Mouse (Mus musculus) MEL (cell line): ENCODE measurements around the gene Crlf3. TPM values are rescaled to one million over a fixed set of nuclear protein-coding genes. Genes with fewer than 3 reads are reported as not detected.

ENCODE experiments used
- DNase-seq: peaks from one replicate; pipeline ENCODE4 v3.0.0; 2011; ENCODE audit warnings: low read depth, low spot score
- H3K27ac ChIP-seq: 2 replicates; pipeline ENCODE4 v1.5.1; 2012; ENCODE audit warnings: low read depth, mild to moderate bottlenecking, control low read depth, low read length, moderate library complexity; ENCODE audit not compliant: control insufficient read depth
- H3K27me3 ChIP-seq, 2 experiments: fragments of 150-350 bp in 1 of 2; sonication (generic) in 1 of 2; 2 replicates each; pipeline ENCODE4 v1.6.1; 2012; ENCODE audit warnings: low read length in 2 of 2, mild to moderate bottlenecking in 2 of 2, improper control_type of control experiment in 1 of 2, moderate library complexity in 1 of 2; ENCODE audit not compliant: insufficient read depth in 2 of 2, control insufficient read depth in 1 of 2
- H3K36me3 ChIP-seq, 2 experiments: 2 replicates each; pipeline ENCODE4 v1.6.1; 2012 to 2014; ENCODE audit warnings: low read length in 2 of 2, improper control_type of control experiment in 1 of 2, inconsistent platforms in 1 of 2, mild to moderate bottlenecking in 1 of 2; ENCODE audit not compliant: insufficient read depth in 2 of 2, control insufficient read depth in 1 of 2
- H3K4me1 ChIP-seq, 2 experiments: fragments of 150-350 bp in 1 of 2; sonication (generic) in 1 of 2; 2 replicates each; pipeline ENCODE4 v1.6.1; 2012; ENCODE audit warnings: low read length in 2 of 2, improper control_type of control experiment in 1 of 2, mild to moderate bottlenecking in 1 of 2; ENCODE audit not compliant: insufficient read depth in 2 of 2, control insufficient read depth in 1 of 2
- H3K4me3 ChIP-seq, 2 experiments: fragments of 150-350 bp in 1 of 2; sonication (generic) in 1 of 2; 2 replicates each; pipeline ENCODE4 v1.5.1; 2012; ENCODE audit warnings: low read depth in 2 of 2, low read length in 2 of 2, mild to moderate bottlenecking in 2 of 2, moderate library complexity in 2 of 2, control low read depth in 1 of 2, improper control_type of control experiment in 1 of 2; ENCODE audit not compliant: control insufficient read depth in 1 of 2, insufficient read depth in 1 of 2
- H3K79me2 ChIP-seq: 2 replicates; pipeline ENCODE4 v1.6.1; 2012; ENCODE audit warnings: mild to moderate bottlenecking, low read length, moderate library complexity; ENCODE audit not compliant: control insufficient read depth, poor library complexity, insufficient read depth
- H3K9ac ChIP-seq: 2 replicates; pipeline ENCODE4 v1.6.1; 2012; ENCODE audit warnings: low read depth, mild to moderate bottlenecking, control low read depth, low read length, moderate library complexity; ENCODE audit not compliant: control insufficient read depth, poor library complexity, severe bottlenecking
- H3K9me3 ChIP-seq: fragments of 150-350 bp; sonication (generic); replicated peaks from 2 replicates; pipeline ENCODE4 v1.6.1; 2012; ENCODE audit warnings: mild to moderate bottlenecking, low read length, improper control_type of control experiment, moderate library complexity; ENCODE audit not compliant: insufficient read depth
- BHLHE40 ChIP-seq: IDR thresholded peaks from 2 replicates; pipeline ENCODE4 v1.6.1; 2012; ENCODE audit warnings: low read depth, mild to moderate bottlenecking, inconsistent platforms, low read length, improper control_type of control experiment, borderline replicate concordance
- CTCF ChIP-seq, 3 experiments: IDR thresholded peaks in 2 of 3; conservative IDR thresholded peaks in 1 of 3; 2 replicates each; pipeline ENCODE4 v1.5.1; 2011 to 2012; ENCODE audit warnings: low read length in 3 of 3, low read depth in 2 of 3, mild to moderate bottlenecking in 2 of 3, improper control_type of control experiment in 1 of 3, inconsistent platforms in 1 of 3, mixed read lengths in 1 of 3, moderate library complexity in 1 of 3; ENCODE audit not compliant: control insufficient read depth in 1 of 3, insufficient read depth in 1 of 3, poor library complexity in 1 of 3, severe bottlenecking in 1 of 3
- E2F4 ChIP-seq: IDR thresholded peaks from 2 replicates; pipeline ENCODE4 v1.6.1; 2011; ENCODE audit warnings: low read depth, low read length, improper control_type of control experiment, borderline replicate concordance
- ELF1 ChIP-seq: IDR thresholded peaks from 2 replicates; pipeline ENCODE4 v1.6.1; 2014; ENCODE audit warnings: low read depth, mild to moderate bottlenecking, inconsistent platforms, low read length, improper control_type of control experiment, moderate library complexity
- ETS1 ChIP-seq: IDR thresholded peaks from 2 replicates; pipeline ENCODE4 v1.6.1; 2012; ENCODE audit warnings: low read depth, mild to moderate bottlenecking, inconsistent platforms, low read length, improper control_type of control experiment, moderate library complexity
- GABPA ChIP-seq: IDR thresholded peaks from 2 replicates; pipeline ENCODE4 v1.6.1; 2012; ENCODE audit warnings: low read depth, mild to moderate bottlenecking, inconsistent platforms, low read length, improper control_type of control experiment, moderate library complexity
- GATA1 ChIP-seq: IDR thresholded peaks from 2 replicates; pipeline ENCODE4 v1.6.1; 2011; ENCODE audit warnings: low read depth, low read length, improper control_type of control experiment
- HCFC1 ChIP-seq: IDR thresholded peaks from 2 replicates; pipeline ENCODE4 v1.6.1; 2012; ENCODE audit warnings: low read depth, mild to moderate bottlenecking, inconsistent platforms, low read length, improper control_type of control experiment, moderate library complexity
- JUND ChIP-seq: IDR thresholded peaks from 2 replicates; pipeline ENCODE4 v1.6.1; 2011; ENCODE audit warnings: low read depth, mild to moderate bottlenecking, improper control_type of control experiment, low read length
- KAT2A ChIP-seq: conservative IDR thresholded peaks from 2 replicates; pipeline ENCODE4 v1.6.1; 2012; ENCODE audit warnings: low read depth, low read length, improper control_type of control experiment, inconsistent platforms
- MAFK ChIP-seq: IDR thresholded peaks from 2 replicates; pipeline ENCODE4 v1.6.1; 2011; ENCODE audit warnings: low read depth, mild to moderate bottlenecking, low read length, improper control_type of control experiment, borderline replicate concordance
- MAX ChIP-seq: IDR thresholded peaks from 2 replicates; pipeline ENCODE4 v1.6.1; 2011; ENCODE audit warnings: low read length, improper control_type of control experiment
- MAZ ChIP-seq: IDR thresholded peaks from 2 replicates; pipeline ENCODE4 v1.6.1; 2012; ENCODE audit warnings: low read depth, mild to moderate bottlenecking, inconsistent platforms, low read length, improper control_type of control experiment
- MEF2A ChIP-seq: IDR thresholded peaks from 2 replicates; pipeline ENCODE4 v1.6.1; 2014; ENCODE audit warnings: low read depth, mild to moderate bottlenecking, inconsistent platforms, low read length, improper control_type of control experiment; ENCODE audit not compliant: poor library complexity, insufficient replicate concordance, severe bottlenecking; ENCODE audit errors: extremely low read depth
- MXI1 ChIP-seq: IDR thresholded peaks from 2 replicates; pipeline ENCODE4 v1.6.1; 2011; ENCODE audit warnings: mild to moderate bottlenecking, low read depth, low read length, improper control_type of control experiment
- MYB ChIP-seq: IDR thresholded peaks from 2 replicates; pipeline ENCODE4 v1.6.1; 2011; ENCODE audit warnings: mild to moderate bottlenecking, low read depth, low read length, improper control_type of control experiment
- NELFE ChIP-seq: IDR thresholded peaks from 2 replicates; pipeline ENCODE4 v1.6.1; 2011; ENCODE audit warnings: low read depth, low read length, improper control_type of control experiment
- NRF1 ChIP-seq: IDR thresholded peaks from 2 replicates; pipeline ENCODE4 v1.6.1; 2014; ENCODE audit warnings: low read depth, mild to moderate bottlenecking, inconsistent platforms, low read length, improper control_type of control experiment, moderate library complexity; ENCODE audit not compliant: poor library complexity, insufficient read depth, severe bottlenecking
- POLR2A ChIP-seq, 2 experiments: IDR thresholded peaks; 2 replicates each; pipeline ENCODE4 v1.6.1; 2011 to 2012; ENCODE audit warnings: low read length in 2 of 2, mild to moderate bottlenecking in 2 of 2, control low read depth in 1 of 2, improper control_type of control experiment in 1 of 2, low read depth in 1 of 2, moderate library complexity in 1 of 2; ENCODE audit not compliant: control insufficient read depth in 1 of 2, insufficient read depth in 1 of 2, poor library complexity in 1 of 2
- POLR2AphosphoS5 ChIP-seq: IDR thresholded peaks from 2 replicates; pipeline ENCODE4 v1.6.1; 2012; ENCODE audit warnings: low read depth, borderline replicate concordance, mild to moderate bottlenecking, inconsistent platforms, low read length, moderate library complexity, mixed read lengths
- RCOR1 ChIP-seq: IDR thresholded peaks from 2 replicates; pipeline ENCODE4 v1.6.1; 2012; ENCODE audit warnings: low read depth, mild to moderate bottlenecking, inconsistent platforms, low read length, improper control_type of control experiment
- SIN3A ChIP-seq: IDR thresholded peaks from 2 replicates; pipeline ENCODE4 v1.6.1; 2012; ENCODE audit warnings: low read length, improper control_type of control experiment, inconsistent platforms
- TAL1 ChIP-seq: IDR thresholded peaks from 2 replicates; pipeline ENCODE4 v1.6.1; 2012; ENCODE audit warnings: mild to moderate bottlenecking, inconsistent platforms, low read length, moderate library complexity, mixed read lengths
- TBP ChIP-seq: IDR thresholded peaks from 2 replicates; pipeline ENCODE4 v1.8.0; 2011; ENCODE audit warnings: low read depth, low read length, improper control_type of control experiment
- TCF12 ChIP-seq: IDR thresholded peaks from 2 replicates; pipeline ENCODE4 v1.6.1; 2014; ENCODE audit warnings: low read depth, mild to moderate bottlenecking, inconsistent platforms, low read length, improper control_type of control experiment, moderate library complexity
- USF1 ChIP-seq: IDR thresholded peaks from 2 replicates; pipeline ENCODE4 v1.6.1; 2014; ENCODE audit warnings: low read depth, mild to moderate bottlenecking, inconsistent platforms, low read length, improper control_type of control experiment, moderate library complexity
- USF2 ChIP-seq, 2 experiments: IDR thresholded peaks; 2 replicates each; pipeline ENCODE4 v1.6.1; 2011 to 2012; ENCODE audit warnings: improper control_type of control experiment in 2 of 2, low read length in 2 of 2, borderline replicate concordance in 1 of 2, inconsistent platforms in 1 of 2, low read depth in 1 of 2, mild to moderate bottlenecking in 1 of 2; ENCODE audit not compliant: insufficient read depth in 1 of 2
- ZC3H11A ChIP-seq: IDR thresholded peaks from 2 replicates; pipeline ENCODE4 v1.6.1; 2012; ENCODE audit warnings: low read depth, mild to moderate bottlenecking, inconsistent platforms, low read length, improper control_type of control experiment
- ZKSCAN1 ChIP-seq: IDR thresholded peaks from 2 replicates; pipeline ENCODE4 v1.6.1; 2012; ENCODE audit warnings: low read depth, mild to moderate bottlenecking, inconsistent platforms, low read length, improper control_type of control experiment, moderate library complexity
- ZMIZ1 ChIP-seq: IDR thresholded peaks from 2 replicates; pipeline ENCODE4 v1.6.1; 2012; ENCODE audit warnings: low read depth, mild to moderate bottlenecking, inconsistent platforms, low read length, improper control_type of control experiment, moderate library complexity
- ZNF384 ChIP-seq: IDR thresholded peaks from 2 replicates; pipeline ENCODE4 v1.6.1; 2012; ENCODE audit warnings: low read depth, mild to moderate bottlenecking, inconsistent platforms, low read length, improper control_type of control experiment
- polyA plus RNA-seq, 2 experiments: library from polyadenylated mRNA; stranded (reverse) in 1 of 2; unstranded in 1 of 2; fragments of >175 nt in 1 of 2; fragments of >200 nt in 1 of 2; gene quantifications; 2 replicates each; pipeline versions ENCODE4 v1.2.1 to v1.2.4; 2012; ENCODE audit warnings: low replicate concordance in 2 of 2, low read depth in 1 of 2; ENCODE audit not compliant: insufficient read length in 2 of 2, insufficient read depth in 1 of 2, missing spikeins in 1 of 2
- total RNA-seq: library from RNA; depleted of rRNA; stranded (reverse); fragments of 300-350 nt; gene quantifications from 2 replicates; pipeline ENCODE4 v1.2.3, GENCODE M21; 2012

The Crlf3 gene
- total and polyA plus RNA-seq, 3 experiments, result 71.7 to 107 TPM; not detected in 1

GRCm38 (mm10) chr11:80088917-80089816 is 8.4 kb upstream of the Crlf3 start, which contains the start of gene Atad5 (continued):
- no peak for TF ChIP-seq MAFK
- TF ChIP-seq BHLHE40, result no peak
- no peak for TF ChIP-seq JUND
- peak; percentile 61 for TF ChIP-seq TCF12
- no peak for TF ChIP-seq TAL1
- TF ChIP-seq MAZ, result 0 out of 2 replicates have a peak, but pooled peaks have one; percentile 18
- peak; percentile 85 for TF ChIP-seq TBP
- no peak for TF ChIP-seq ZMIZ1
- peak; percentile 88 for TF ChIP-seq NELFE
- peak; percentile 53 for TF ChIP-seq ELF1
- TF ChIP-seq MAX, result 0 out of 2 replicates have a peak, but pooled peaks have one; percentile 23
- TF ChIP-seq MXI1, result peak; percentile 21; the same call in 1 of the 2 replicates
- TF ChIP-seq MEF2A, result no peak
- no peak for TF ChIP-seq POLR2AphosphoS5
- TF ChIP-seq ZC3H11A, result no peak; the same call in 1 of the 2 replicates

GRCm38 (mm10) chr11:80086844-80087243 is 6.1 kb upstream of the Crlf3 start:
- peaks cover 25% of the 10 kb centered on the region in 2 experiments for H3K4me1 ChIP-seq
- H3K9me3 ChIP-seq, result no peaks in the 10 kb centered on the region
- H3K27ac ChIP-seq, result no peak overlapping the region
- peak; percentile 98 for DNase-seq
- no peak overlapping the region for H3K9ac ChIP-seq
- no peak overlapping the region for H3K4me3 ChIP-seq
- peaks cover 18% of the 10 kb centered on the region for H3K79me2 ChIP-seq
- H3K27me3 ChIP-seq, result no peaks in the 10 kb centered on the region
- peaks cover 0 to 42% of the 10 kb centered on the region in 2 experiments; a peak in 3 of 4 replicates for H3K36me3 ChIP-seq
- TF ChIP-seq MYB, result no peak
- TF ChIP-seq POLR2A (IDR thresholded peaks at IDR 0.05; ENCODE audit: control insufficient read depth in 1 of 2, insufficient read depth in 1 of 2, low read depth in 1 of 2, low read length in 2 of 2, poor library complexity in 1 of 2), result no peak
- no peak; the same call in 1 of the 2 replicates for TF ChIP-seq TCF12
- no peak for TF ChIP-seq JUND
- no peak for TF ChIP-seq ZKSCAN1
- 0 out of 2 replicates have a peak, but pooled peaks have one; percentile 12 for TF ChIP-seq RCOR1
- peak; percentile 75 for TF ChIP-seq USF1
- TF ChIP-seq MAX, result peak; percentile 73; the same call in 1 of the 2 replicates
- no peak for TF ChIP-seq USF2 (IDR thresholded peaks at IDR 0.05; ENCODE audit: borderline replicate concordance in 1 of 2, insufficient read depth in 1 of 2, low read depth in 1 of 2, low read length in 2 of 2)
- TF ChIP-seq POLR2AphosphoS5, result no peak
- 0 out of 2 replicates have a peak, but pooled peaks have one; percentile 39 for TF ChIP-seq ETS1
- 0 out of 2 replicates have a peak, but pooled peaks have one; percentile 17 for TF ChIP-seq NRF1
- no peak; the same call in 1 of the 2 replicates for TF ChIP-seq ELF1
- TF ChIP-seq ZMIZ1, result no peak
- no peak for TF ChIP-seq KAT2A
- no peak for TF ChIP-seq GABPA
- peak; percentile 55 for TF ChIP-seq ZNF384
- no peak for TF ChIP-seq MAFK
- TF ChIP-seq HCFC1, result peak; percentile 60; the same call in 1 of the 2 replicates
- peak; percentile 85 for TF ChIP-seq SIN3A
- TF ChIP-seq GATA1, result no peak
- no peak for TF ChIP-seq E2F4
- peak; percentile 93 to 98 (median 96) for TF ChIP-seq CTCF (IDR thresholded peaks at IDR 0.05 in 2 of 3, conservative IDR thresholded peaks at IDR 0.05 in 1 of 3; ENCODE audit: control insufficient read depth in 1 of 3, insufficient read depth in 1 of 3, low read depth in 2 of 3, low read length in 3 of 3, poor library complexity in 1 of 3, severe bottlenecking in 1 of 3)
- peak; percentile 91 for TF ChIP-seq MXI1
